Comparison of ENCODE assay signal across 13 mouse cellular contexts in genomic region chr14:19825481-19825880, GRCm38 (mm10). TPM values are rescaled to one million over a fixed set of nuclear protein-coding genes. Genes with fewer than 3 reads are reported as not detected.
DNase-seq lines count a peak whose midpoint lies in the region; ATAC-seq and TF ChIP-seq lines count a peak whose summit lies in the region.
"Had no signal": no experiment of that assay in that cellular context is flagged by ENCODE, and none has a peak within 500 bp of the region (broad histone marks: within the 10 kb centered on the region; RNA-seq: fewer than 3 reads in every experiment).

No protein-coding gene starts in this region.

- H3K27me3 ChIP-seq in embryonic facial prominence, embryonic 10.5 days (replicated peaks; ENCODE audit: low read depth, poor library complexity, severe bottlenecking): no peaks in the 10 kb centered on the region; the same call in 1 of the 2 replicates
- no peaks in the 10 kb centered on the region for H3K27me3 ChIP-seq in hindbrain, embryonic 12.5 days
- no peaks in the 10 kb centered on the region for H3K27me3 ChIP-seq in midbrain, postnatal 0 days (ENCODE audit: insufficient read depth, low read length)
- H3K27me3 ChIP-seq in liver, postnatal 0 days (ENCODE audit: insufficient read depth, low read length): 0 out of 2 replicates have a peak, but pooled peaks cover 2% of the 10 kb centered on the region
- H3K27me3 ChIP-seq: heart, embryonic 15.5 days had no signal

- peak; percentile 69 for ATAC-seq in hindbrain, embryonic 12.5 days (ENCODE audit: low FRiP score)
- no peak for ATAC-seq in midbrain, postnatal 0 days (ENCODE audit: low FRiP score)
- ATAC-seq in liver, postnatal 0 days: no peak

- peak overlapping the region; percentile 57; the same call in 1 of the 2 replicates for H3K27ac ChIP-seq in embryonic facial prominence, embryonic 10.5 days (replicated peaks)
- H3K27ac ChIP-seq in hindbrain, embryonic 12.5 days: peak overlapping the region; percentile 92
- 0 out of 2 replicates have a peak overlapping the region, but pooled peaks have one; percentile 3 for H3K27ac ChIP-seq in midbrain, postnatal 0 days (ENCODE audit: low read depth, low read length)
- H3K27ac ChIP-seq in liver, postnatal 0 days (ENCODE audit: low read depth): no peak overlapping the region
- H3K27ac ChIP-seq: heart, embryonic 15.5 days had no signal

- peaks cover 4% of the 10 kb centered on the region; the same call in 1 of the 2 replicates for H3K9me3 ChIP-seq in embryonic facial prominence, embryonic 10.5 days
- H3K9me3 ChIP-seq in hindbrain, embryonic 12.5 days (replicated peaks): no peaks in the 10 kb centered on the region
- no peaks in the 10 kb centered on the region for H3K9me3 ChIP-seq in midbrain, postnatal 0 days (ENCODE audit: low read length)
- no peaks in the 10 kb centered on the region for H3K9me3 ChIP-seq in liver, postnatal 0 days (ENCODE audit: low read length)
- H3K9me3 ChIP-seq: heart, embryonic 15.5 days had no signal

- H3K9ac ChIP-seq in hindbrain, embryonic 12.5 days: peak overlapping the region; percentile 27; the same call in 1 of the 2 replicates
- no peak overlapping the region for H3K9ac ChIP-seq in midbrain, postnatal 0 days (replicated peaks; ENCODE audit: low read length, poor library complexity, severe bottlenecking)
- H3K9ac ChIP-seq in liver, postnatal 0 days (replicated peaks): no peak overlapping the region
- H3K9ac ChIP-seq: heart, embryonic 15.5 days had no signal

- H3K4me3 ChIP-seq in embryonic facial prominence, embryonic 10.5 days: no peak overlapping the region
- H3K4me3 ChIP-seq in hindbrain, embryonic 12.5 days: no peak overlapping the region
- H3K4me3 ChIP-seq in midbrain, postnatal 0 days (ENCODE audit: low read depth, low read length): no peak overlapping the region
- H3K4me3 ChIP-seq in liver, postnatal 0 days (ENCODE audit: low read depth, low read length): no peak overlapping the region
- H3K4me3 ChIP-seq: heart, embryonic 15.5 days had no signal

- peak overlapping the region; percentile 50 for H3K4me2 ChIP-seq in hindbrain, embryonic 12.5 days (replicated peaks)
- H3K4me2 ChIP-seq in midbrain, postnatal 0 days (ENCODE audit: low read depth, low read length, poor library complexity, severe bottlenecking): no peak overlapping the region
- no peak overlapping the region for H3K4me2 ChIP-seq in liver, postnatal 0 days (ENCODE audit: low read depth, low read length)
- H3K4me2 ChIP-seq: heart, embryonic 15.5 days had no signal

- 69% methylated on average over 11 of the region's 11 CpGs for WGBS in embryonic facial prominence, embryonic 10.5 days
- 33% methylated on average over 11 of the region's 11 CpGs for WGBS in hindbrain, embryonic 12.5 days
- 25% methylated on average over 11 of the region's 11 CpGs for WGBS in midbrain, postnatal 0 days
- WGBS in liver, postnatal 0 days (ENCODE audit: insufficient replicate concordance): 78% methylated on average over 11 of the region's 11 CpGs

- peak; percentile 30 for DNase-seq in embryo, embryonic 10 days (ENCODE audit: low spot score)
- no peak for DNase-seq in embryo, embryonic 9.5 days (ENCODE audit: extremely low spot score)
- no peak for DNase-seq in embryonic facial prominence, embryonic 10.5 days (ENCODE audit: low spot score)
- peak; percentile 67 for DNase-seq in midbrain, postnatal 0 days (ENCODE audit: low spot score)
- no peak for DNase-seq in frontal cortex, postnatal 14 days (ENCODE audit: low spot score in 2 of 2)
- no peak for DNase-seq in urinary bladder, postnatal 25 days (ENCODE audit: low spot score)
- no peak for DNase-seq in liver, postnatal 0 days
- DNase-seq: adrenal gland, adult 8-10 months; cerebellum, postnatal 25 days; kidney, adult 2 months; thymus, postnatal 14 days had no signal

- H3K36me3 ChIP-seq in embryonic facial prominence, embryonic 10.5 days (replicated peaks): peaks cover 19% of the 10 kb centered on the region
- peaks cover 11% of the 10 kb centered on the region for H3K36me3 ChIP-seq in hindbrain, embryonic 12.5 days
- H3K36me3 ChIP-seq in midbrain, postnatal 0 days (ENCODE audit: insufficient read depth, low read length): no peaks in the 10 kb centered on the region
- peaks cover 3% of the 10 kb centered on the region; the same call in 1 of the 2 replicates for H3K36me3 ChIP-seq in liver, postnatal 0 days (replicated peaks; ENCODE audit: insufficient read depth, low read length)

- TF ChIP-seq CTCF in midbrain, postnatal 0 days (IDR thresholded peaks at IDR 0.05): no peak
- TF ChIP-seq CTCF in liver, postnatal 0 days (IDR thresholded peaks at IDR 0.05; ENCODE audit: low read depth): no peak

- no peak for TF ChIP-seq EP300 in liver, postnatal 0 days (IDR thresholded peaks at IDR 0.05; ENCODE audit: low read depth)

- peaks cover 16% of the 10 kb centered on the region for H3K4me1 ChIP-seq in embryonic facial prominence, embryonic 10.5 days
- H3K4me1 ChIP-seq in hindbrain, embryonic 12.5 days: peaks cover 23% of the 10 kb centered on the region
- no peaks in the 10 kb centered on the region for H3K4me1 ChIP-seq in midbrain, postnatal 0 days (ENCODE audit: insufficient read depth, low read length)
- no peaks in the 10 kb centered on the region for H3K4me1 ChIP-seq in liver, postnatal 0 days (ENCODE audit: insufficient read depth)

RNA-seq across cellular contexts. Expression of gene Rtraf, which starts 1.9 kb away (rescaled TPM):
- polyA plus RNA-seq in embryonic facial prominence, embryonic 10.5 days (2016; fragmentation: Nextera tagmentation; extraction: Ambion mirVana): 226 and 232 TPM in 2 replicates
- 224 and 235 TPM in 2 replicates for polyA plus RNA-seq in hindbrain, embryonic 12.5 days (2016; fragmentation: Nextera tagmentation; extraction: Ambion mirVana)
- 72.8 and 85.3 TPM in 2 replicates for total RNA-seq in midbrain, postnatal 0 days (2014; rRNA removed)
- 131 and 137 TPM in 2 replicates for polyA plus RNA-seq in midbrain, postnatal 0 days (2015; fragmentation: Nextera tagmentation; extraction: Ambion mirVana)
- polyA plus RNA-seq in liver, postnatal 0 days (2015; fragmentation: Nextera tagmentation; extraction: Ambion mirVana): 100 and 106 TPM in 2 replicates

Comparison
In these comparisons a context has a peak if more than half of its experiments do, and no peak if none do; other contexts are left out.
1. DNase-seq: peak in embryo, embryonic 10 days (single experiment) and midbrain, postnatal 0 days (single experiment); none in embryo, embryonic 9.5 days (single experiment), embryonic facial prominence, embryonic 10.5 days (single experiment), frontal cortex, postnatal 14 days (0 of 2), urinary bladder, postnatal 25 days (single experiment) and liver, postnatal 0 days (single experiment).